Mouse (Mus musculus) embryonic fibroblast, embryonic 13.5 days (primary cell): Measurements from ENCODE around the gene Csrp1.

Experiments
- CTCF ChIP-seq: IDR thresholded peaks from 2 replicates; pipeline ENCODE4 v1.5.1; 2011; ENCODE audit warnings: mild to moderate bottlenecking, control low read depth, low read length, moderate library complexity, borderline replicate concordance; ENCODE audit not compliant: insufficient read depth
- POLR2A ChIP-seq: IDR thresholded peaks from 2 replicates; pipeline ENCODE4 v1.6.1; 2011; ENCODE audit warnings: low read depth, mild to moderate bottlenecking, control low read depth, low read length, moderate library complexity

DNA sequence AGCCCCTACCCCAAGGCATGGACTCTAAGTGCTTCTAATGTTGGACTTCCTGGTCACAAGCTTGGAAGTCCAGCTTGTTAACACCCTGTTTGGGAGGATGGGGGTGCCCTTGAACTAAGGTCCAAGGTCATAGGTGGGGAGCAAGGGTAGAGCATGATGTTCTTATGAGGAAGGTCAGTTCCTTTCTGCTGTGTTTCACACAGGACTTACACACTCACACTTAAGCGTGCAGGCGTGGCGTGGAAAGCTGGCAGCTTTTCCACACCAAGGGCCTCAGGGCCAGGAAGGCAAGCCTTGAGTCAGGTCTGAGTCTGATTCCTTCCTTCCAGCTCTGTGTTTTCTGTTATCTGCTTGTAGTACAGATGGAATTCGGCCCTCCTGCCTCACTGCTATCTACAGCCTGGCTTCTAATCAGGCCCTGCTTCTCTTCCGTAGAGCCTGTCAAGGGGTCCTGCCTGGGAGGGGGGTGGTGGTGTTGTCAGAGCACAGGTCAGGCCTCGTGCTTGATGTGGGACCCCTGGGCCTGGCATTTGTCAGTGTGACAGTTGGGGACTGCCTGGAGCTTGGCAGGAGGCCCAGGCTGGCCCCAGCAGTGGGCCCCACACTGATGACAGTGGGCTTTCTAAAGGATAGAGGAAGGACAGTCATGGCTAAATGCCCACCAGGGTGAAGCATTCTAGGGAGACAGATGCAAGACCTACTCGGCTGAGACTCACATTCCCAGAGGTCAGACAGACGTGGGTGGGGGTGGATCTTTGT, 80.5 kb downstream of the Csrp1 start:
- TF ChIP-seq CTCF (no peak), POLR2A (no peak)
